Comparison of ENCODE assay signal across 15 mouse cellular contexts in genomic region chr16:27709946-27710345, GRCm38 (mm10).
"Had no signal": no experiment of that assay in that cellular context is flagged by ENCODE, and none has a peak within 500 bp of the region (broad histone marks: within the 10 kb centered on the region; RNA-seq: fewer than 3 reads in every experiment).

No protein-coding gene starts in this region.

- H3K27me3 ChIP-seq: megakaryocyte, embryonic 14.5 days; midbrain, embryonic 13.5 days; midbrain, embryonic 15.5 days; neural tube, embryonic 12.5 days; stomach, embryonic 15.5 days had no signal

- H3K9ac ChIP-seq: lung, embryonic 14.5 days; midbrain, embryonic 13.5 days; midbrain, embryonic 15.5 days; neural tube, embryonic 12.5 days; stomach, embryonic 15.5 days had no signal

- H3K9me3 ChIP-seq: megakaryocyte, embryonic 14.5 days; midbrain, embryonic 13.5 days; neural tube, embryonic 12.5 days; stomach, embryonic 15.5 days had no signal

- DNase-seq: lung, adult 18-20 months; lung, embryonic 14.5 days; lung, postnatal 10 days; lung, postnatal 4 days; right cerebral cortex, postnatal 14 days; thymus, adult 2 months; thymus, postnatal 25 days; thymus, postnatal 4 days had no signal

- H3K36me3 ChIP-seq: midbrain, embryonic 13.5 days; midbrain, embryonic 15.5 days; neural tube, embryonic 12.5 days; stomach, embryonic 15.5 days had no signal

- H3K27ac ChIP-seq: midbrain, embryonic 13.5 days; midbrain, embryonic 15.5 days; neural tube, embryonic 12.5 days; stomach, embryonic 15.5 days; stomach, postnatal 0 days had no signal

- H3K4me1 ChIP-seq: megakaryocyte, embryonic 14.5 days; midbrain, embryonic 13.5 days; midbrain, embryonic 15.5 days; neural tube, embryonic 12.5 days; stomach, embryonic 15.5 days had no signal

- H3K4me3 ChIP-seq: megakaryocyte, embryonic 14.5 days; midbrain, embryonic 13.5 days; midbrain, embryonic 15.5 days; neural tube, embryonic 12.5 days; stomach, embryonic 15.5 days had no signal

- H3K4me2 ChIP-seq: lung, embryonic 14.5 days; midbrain, embryonic 11.5 days; midbrain, embryonic 13.5 days; midbrain, embryonic 15.5 days; neural tube, embryonic 12.5 days; stomach, embryonic 15.5 days had no signal
